Mouse (Mus musculus) CH12.LX (cell line): ENCODE results near the gene Necab2. TPM values are rescaled to one million over a fixed set of nuclear protein-coding genes. Genes with fewer than 3 reads are reported as not detected.

Source experiments
- DNase-seq: peaks from one replicate; pipeline ENCODE4 v3.0.0-alpha.2; 2013; ENCODE audit errors: extremely low read depth
- H3K27ac ChIP-seq: 2 replicates; pipeline ENCODE4 v1.5.1; 2012; ENCODE audit warnings: low read depth, mild to moderate bottlenecking, control low read depth, moderate library complexity; ENCODE audit not compliant: insufficient read depth
- H3K27me3 ChIP-seq: replicated peaks from 2 replicates; pipeline ENCODE3; 2012; ENCODE audit warnings: inconsistent platforms
- H3K36me3 ChIP-seq, 2 experiments: replicated peaks in 1 of 2; 2 replicates each; pipeline versions ENCODE3 to v1.6.1; 2012; ENCODE audit warnings: inconsistent platforms in 1 of 2, low read length in 1 of 2, mild to moderate bottlenecking in 1 of 2, mixed read lengths in 1 of 2, moderate library complexity in 1 of 2; ENCODE audit not compliant: control insufficient read depth in 1 of 2, insufficient read depth in 1 of 2
- H3K4me1 ChIP-seq, 2 experiments: 2 replicates each; pipeline ENCODE4 v1.6.1; 2012; ENCODE audit warnings: inconsistent platforms in 1 of 2, moderate library complexity in 1 of 2; ENCODE audit not compliant: insufficient read depth in 2 of 2, control insufficient read depth in 1 of 2
- H3K4me2 ChIP-seq: 2 replicates; pipeline ENCODE4 v1.6.1; 2012; ENCODE audit warnings: low read depth, mild to moderate bottlenecking, control low read depth; ENCODE audit not compliant: poor library complexity, insufficient read depth, severe bottlenecking
- H3K4me3 ChIP-seq, 3 experiments: fragments of 150-350 bp in 1 of 3; sonication (generic) in 1 of 3; replicated peaks in 1 of 3; 2 replicates each; pipeline versions ENCODE3 to v1.5.1; 2011 to 2012; ENCODE audit warnings: low read depth in 2 of 3, low read length in 2 of 3, mild to moderate bottlenecking in 2 of 3, moderate library complexity in 2 of 3, control low read depth in 1 of 3, improper control_type of control experiment in 1 of 3, inconsistent platforms in 1 of 3, mixed read lengths in 1 of 3; ENCODE audit not compliant: poor library complexity in 1 of 3
- H3K79me2 ChIP-seq: replicated peaks from 2 replicates; pipeline ENCODE4 v1.6.1; 2012; ENCODE audit warnings: mild to moderate bottlenecking, moderate library complexity; ENCODE audit not compliant: control insufficient read depth, poor library complexity, insufficient read depth, severe bottlenecking; ENCODE audit errors: extremely low read depth
- H3K9ac ChIP-seq: 2 replicates; pipeline ENCODE4 v1.6.1; 2012; ENCODE audit warnings: low read depth, mild to moderate bottlenecking, control low read depth, moderate library complexity; ENCODE audit not compliant: insufficient read depth
- H3K9me3 ChIP-seq: replicated peaks from 2 replicates; pipeline ENCODE3; 2012; ENCODE audit warnings: low read length, inconsistent platforms, mixed read lengths
- BHLHE40 ChIP-seq: IDR thresholded peaks from 2 replicates; pipeline ENCODE4 v1.6.1; 2011; ENCODE audit warnings: mild to moderate bottlenecking, low read depth, low read length, improper control_type of control experiment
- CHD1 ChIP-seq: IDR thresholded peaks from 2 replicates; pipeline ENCODE4 v1.6.1; 2012; ENCODE audit warnings: low read depth, low read length, improper control_type of control experiment, inconsistent platforms
- EP300 ChIP-seq: IDR thresholded peaks from 2 replicates; pipeline ENCODE4 v1.6.1; 2011; ENCODE audit warnings: low read length, improper control_type of control experiment
- IRF4 ChIP-seq: IDR thresholded peaks from 2 replicates; pipeline ENCODE4 v1.6.1; 2014; ENCODE audit warnings: low read depth, mild to moderate bottlenecking, inconsistent platforms, low read length, improper control_type of control experiment
- JUND ChIP-seq: conservative IDR thresholded peaks from 2 replicates; pipeline ENCODE4 v1.6.1; 2011; ENCODE audit warnings: low read depth, low read length, improper control_type of control experiment
- MAFK ChIP-seq: IDR thresholded peaks from 2 replicates; pipeline ENCODE4 v1.6.1; 2011; ENCODE audit warnings: low read length, improper control_type of control experiment; ENCODE audit not compliant: insufficient replicate concordance
- MAX ChIP-seq: IDR thresholded peaks from 2 replicates; pipeline ENCODE4 v1.6.1; 2011; ENCODE audit warnings: low read length, improper control_type of control experiment
- MAZ ChIP-seq: IDR thresholded peaks from 2 replicates; pipeline ENCODE4 v1.6.1; 2012; ENCODE audit warnings: low read depth, mild to moderate bottlenecking, inconsistent platforms, low read length, improper control_type of control experiment, moderate library complexity
- MEF2A ChIP-seq: IDR thresholded peaks from 2 replicates; pipeline ENCODE4 v1.6.1; 2014; ENCODE audit warnings: low read depth, mild to moderate bottlenecking, inconsistent platforms, low read length, improper control_type of control experiment, borderline replicate concordance
- MXI1 ChIP-seq: IDR thresholded peaks from 2 replicates; pipeline ENCODE4 v1.6.1; 2011; ENCODE audit warnings: mild to moderate bottlenecking, low read depth, low read length, improper control_type of control experiment
- NELFE ChIP-seq: IDR thresholded peaks from 2 replicates; pipeline ENCODE4 v1.6.1; 2011; ENCODE audit warnings: low read depth, low read length, improper control_type of control experiment
- NRF1 ChIP-seq: IDR thresholded peaks from 2 replicates; pipeline ENCODE4 v1.6.1; 2014; ENCODE audit warnings: low read depth, mild to moderate bottlenecking, inconsistent platforms, low read length, improper control_type of control experiment, moderate library complexity
- PAX5 ChIP-seq: IDR thresholded peaks from 2 replicates; pipeline ENCODE4 v1.6.1; 2012; ENCODE audit warnings: low read length, inconsistent platforms, mixed read lengths
- POLR2AphosphoS2 ChIP-seq: IDR thresholded peaks from 2 replicates; pipeline ENCODE4 v1.6.1; 2011; ENCODE audit warnings: low read depth, low read length, improper control_type of control experiment
- RCOR1 ChIP-seq: conservative IDR thresholded peaks from 2 replicates; pipeline ENCODE4 v1.6.1; 2012; ENCODE audit warnings: low read depth, mild to moderate bottlenecking, inconsistent platforms, low read length, improper control_type of control experiment
- SIN3A ChIP-seq: IDR thresholded peaks from 2 replicates; pipeline ENCODE4 v1.6.1; 2012; ENCODE audit warnings: low read length, improper control_type of control experiment, inconsistent platforms
- SMC3 ChIP-seq: IDR thresholded peaks from 2 replicates; pipeline ENCODE4 v1.6.1; 2011; ENCODE audit warnings: low read depth, low read length, improper control_type of control experiment
- TCF12 ChIP-seq: IDR thresholded peaks from 2 replicates; pipeline ENCODE4 v1.6.1; 2014; ENCODE audit warnings: low read depth, mild to moderate bottlenecking, inconsistent platforms, low read length, improper control_type of control experiment
- USF2 ChIP-seq: conservative IDR thresholded peaks from 2 replicates; pipeline ENCODE4 v1.6.1; 2011; ENCODE audit warnings: low read depth, low read length, improper control_type of control experiment
- ZC3H11A ChIP-seq: IDR thresholded peaks from 2 replicates; pipeline ENCODE4 v1.6.1; 2012; ENCODE audit warnings: low read depth, mild to moderate bottlenecking, inconsistent platforms, low read length, improper control_type of control experiment
- ZKSCAN1 ChIP-seq: IDR thresholded peaks from 2 replicates; pipeline ENCODE4 v1.6.1; 2012; ENCODE audit warnings: low read depth, inconsistent platforms, low read length, improper control_type of control experiment, borderline replicate concordance
- dilution Hi-C: fragments of 300-500 bp; cut with MboI; formaldehyde crosslinking; loops from 2 replicates; pipeline ENCODE4 v1.14.3; 2020; ENCODE audit warnings: low sequenced_read_pairs; ENCODE audit not compliant: extremely low pct_unique_long_range_greater_than_20kb, extremely low pct_ligation_motif_present
- in situ Hi-C: fragments of 300-500 bp; cut with MboI; formaldehyde crosslinking; loops from 3 replicates; pipeline ENCODE4 v1.14.3; 2019; ENCODE audit warnings: low sequenced_read_pairs, low pct_ligation_motif_present, low pct_unique_long_range_greater_than_20kb, mixed read lengths
- polyA plus RNA-seq: library from polyadenylated mRNA; unstranded; fragments of >175 nt; gene quantifications from 2 replicates; pipeline ENCODE4 v1.2.1, GENCODE M21; 2012; ENCODE audit warnings: low read depth; ENCODE audit not compliant: insufficient read length
- total RNA-seq, 2 experiments: library from RNA; depleted of rRNA; stranded (reverse); fragments of 300-350 nt in 1 of 2; fragments of >200 nt in 1 of 2; gene quantifications; 2 replicates each; pipeline ENCODE4 v1.2.3; 2012 to 2014

The Necab2 gene
- total and polyA plus RNA-seq, 3 experiments, result not detected

GRCm38 (mm10) chr8:119456045-119456444 is 9.5 kb downstream of the Necab2 start:
- dilution Hi-C loops, result no loop called here
- TF ChIP-seq PAX5, result no peak
- no peak for TF ChIP-seq ZC3H11A
- no peak for TF ChIP-seq SIN3A
- TF ChIP-seq BHLHE40, result no peak
- TF ChIP-seq NRF1, result no peak
- TF ChIP-seq ZKSCAN1, result no peak

GRCm38 (mm10) chr8:119459724-119460123 is 13.2 kb downstream of the Necab2 start:
- Histone ChIP-seq H3K9ac (no peak overlapping the region), H3K4me2 (no peak overlapping the region), H3K79me2 (no peaks in the 10 kb centered on the region), H3K27me3 (peaks cover 22% of the 10 kb centered on the region), H3K9me3 (no peaks in the 10 kb centered on the region), H3K36me3 (no peaks in the 10 kb centered on the region), H3K4me1 (peaks cover 0 to 27% of the 10 kb centered on the region in 2 experiments; a peak in 2 of 4 replicates), H3K4me3 (no peak overlapping the region), H3K27ac (no peak overlapping the region)
- no peak for TF ChIP-seq RCOR1
- TF ChIP-seq ZC3H11A, result no peak
- TF ChIP-seq ZKSCAN1, result no peak
- TF ChIP-seq NELFE, result no peak
- no peak for TF ChIP-seq MAFK
- TF ChIP-seq POLR2AphosphoS2, result no peak
- no peak for TF ChIP-seq SMC3
- TF ChIP-seq MXI1, result no peak
- no peak for TF ChIP-seq EP300
- TF ChIP-seq USF2, result no peak
- TF ChIP-seq MEF2A, result no peak
- no peak for TF ChIP-seq CHD1
- no peak for TF ChIP-seq MAZ
- TF ChIP-seq TCF12, result no peak
- no peak for TF ChIP-seq MAX
- no peak for TF ChIP-seq JUND
- TF ChIP-seq IRF4, result no peak
- no peak for DNase-seq
- dilution Hi-C loops (no loop called here), in situ Hi-C loops (no loop called here)

More at GRCm38 (mm10) chr8:119456045-119456444, 9.5 kb downstream of the Necab2 start:
- Histone ChIP-seq H3K79me2 (no peaks in the 10 kb centered on the region), H3K4me3 (no peak overlapping the region), H3K9me3 (no peaks in the 10 kb centered on the region), H3K36me3 (no peaks in the 10 kb centered on the region), H3K27me3 (peaks cover 2% of the 10 kb centered on the region), H3K27ac (no peak overlapping the region), H3K4me2 (no peak overlapping the region), H3K4me1 (peaks cover 0 to 24% of the 10 kb centered on the region in 2 experiments; a peak in 2 of 4 replicates), H3K9ac (no peak overlapping the region)
- DNase-seq, result no peak
- in situ Hi-C loops, result no loop called here
